Mouse (Mus musculus): ENCODE data around the gene Ntmt1. TPM values are rescaled to one million over a fixed set of nuclear protein-coding genes. Genes with fewer than 3 reads are reported as not detected.

Ntmt1 gene
- polyA plus RNA-seq, 1 experiment from 2014 or later = 101 TPM

DNA sequence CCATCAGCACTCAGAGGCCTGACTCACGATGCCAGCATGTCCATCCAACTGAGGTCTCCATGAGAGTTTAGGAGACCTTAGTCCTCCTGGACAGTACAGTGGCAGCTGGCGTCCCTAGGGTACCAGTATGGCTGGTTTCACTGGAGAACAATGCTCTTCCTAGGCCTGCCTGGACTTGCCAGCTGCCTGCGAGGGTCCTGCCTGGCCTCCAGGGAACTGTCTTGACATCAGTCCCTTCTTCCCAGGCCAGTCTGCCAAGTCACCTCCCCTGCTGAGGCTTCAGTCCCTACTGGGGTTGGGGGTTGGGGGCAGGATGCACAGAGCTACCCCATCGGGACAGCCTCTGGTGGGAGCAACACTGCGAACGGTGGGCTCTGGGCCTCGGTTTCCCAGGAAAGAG is 15.6 kb upstream of the Ntmt1 start:
- H3K27me3 ChIP-seq = no peaks in the 10 kb centered on the region
- ATAC-seq (ENCODE audit: low FRiP score) = no peak
- H3K4me2 ChIP-seq = no peak overlapping the region
- H3K36me3 ChIP-seq (replicated peaks) = no peaks in the 10 kb centered on the region
- H3K4me3 ChIP-seq (replicated peaks) = no peak overlapping the region
- H3K4me1 ChIP-seq = peaks cover 36% of the 10 kb centered on the region
- H3K9me3 ChIP-seq = no peaks in the 10 kb centered on the region
- H3K27ac ChIP-seq = no peak overlapping the region; the same call in 1 of the 2 replicates
- WGBS = 89% methylated on average over 7 of the region's 7 CpGs
- no peak overlapping the region for H3K9ac ChIP-seq

DNA sequence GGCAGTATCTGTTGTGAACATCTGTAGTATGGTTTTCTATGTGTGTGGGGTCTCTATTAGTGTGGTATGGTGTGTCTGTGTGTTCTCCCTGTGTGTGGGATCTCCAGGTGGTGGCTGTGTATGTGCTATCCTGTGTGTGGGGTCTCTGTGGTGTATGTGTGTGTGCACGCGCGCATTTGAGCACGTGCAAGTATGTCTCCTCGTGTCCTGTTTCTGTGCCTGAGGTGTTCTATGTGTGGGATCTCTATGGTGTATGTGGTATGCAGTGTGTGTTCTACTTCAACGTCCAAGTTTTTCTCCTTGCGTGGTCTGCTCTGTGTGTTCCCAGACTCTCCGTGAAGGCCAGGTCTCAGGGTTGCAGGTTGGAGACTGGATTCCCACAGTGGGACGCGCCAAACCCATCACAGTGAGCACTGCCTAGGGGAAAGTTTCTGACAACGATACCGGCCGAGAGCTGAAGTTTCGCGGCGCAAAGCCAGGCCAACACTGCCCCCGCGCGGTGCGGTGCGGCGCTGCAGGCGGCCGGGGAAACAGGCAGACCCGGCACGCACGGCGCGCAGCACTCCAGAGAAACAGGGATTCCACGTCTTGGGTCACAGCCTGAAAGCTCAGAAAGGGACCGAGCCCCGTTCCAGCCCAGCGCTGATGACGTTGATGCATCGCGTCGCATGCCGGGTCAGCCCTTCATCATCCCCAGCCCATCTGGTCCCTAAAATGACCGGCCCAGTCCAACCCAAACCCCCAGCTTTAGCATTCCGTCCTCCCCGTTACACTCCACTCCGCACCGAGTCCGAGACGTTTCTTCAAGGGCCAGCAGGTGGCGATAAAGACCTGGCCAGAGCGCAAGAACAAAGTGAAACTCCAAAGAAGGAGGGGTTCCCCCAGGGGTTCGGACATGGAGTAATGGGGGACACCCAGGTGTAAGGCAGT is 13.2 kb upstream of the Ntmt1 start:
- peaks cover 5% of the 10 kb centered on the region for H3K27me3 ChIP-seq
- no peaks in the 10 kb centered on the region for H3K36me3 ChIP-seq (replicated peaks)
- peak overlapping the region; percentile 67 for H3K4me2 ChIP-seq
- peaks cover 32% of the 10 kb centered on the region for H3K4me1 ChIP-seq
- 6% methylated on average over 48 of the region's 48 CpGs for WGBS
- ATAC-seq (ENCODE audit: low FRiP score) = peak; percentile 76
- no peaks in the 10 kb centered on the region for H3K9me3 ChIP-seq
- peak overlapping the region; percentile 84 for H3K27ac ChIP-seq
- peak overlapping the region; percentile 40 for H3K4me3 ChIP-seq (replicated peaks)
- peak overlapping the region; percentile 61 for H3K9ac ChIP-seq

DNA sequence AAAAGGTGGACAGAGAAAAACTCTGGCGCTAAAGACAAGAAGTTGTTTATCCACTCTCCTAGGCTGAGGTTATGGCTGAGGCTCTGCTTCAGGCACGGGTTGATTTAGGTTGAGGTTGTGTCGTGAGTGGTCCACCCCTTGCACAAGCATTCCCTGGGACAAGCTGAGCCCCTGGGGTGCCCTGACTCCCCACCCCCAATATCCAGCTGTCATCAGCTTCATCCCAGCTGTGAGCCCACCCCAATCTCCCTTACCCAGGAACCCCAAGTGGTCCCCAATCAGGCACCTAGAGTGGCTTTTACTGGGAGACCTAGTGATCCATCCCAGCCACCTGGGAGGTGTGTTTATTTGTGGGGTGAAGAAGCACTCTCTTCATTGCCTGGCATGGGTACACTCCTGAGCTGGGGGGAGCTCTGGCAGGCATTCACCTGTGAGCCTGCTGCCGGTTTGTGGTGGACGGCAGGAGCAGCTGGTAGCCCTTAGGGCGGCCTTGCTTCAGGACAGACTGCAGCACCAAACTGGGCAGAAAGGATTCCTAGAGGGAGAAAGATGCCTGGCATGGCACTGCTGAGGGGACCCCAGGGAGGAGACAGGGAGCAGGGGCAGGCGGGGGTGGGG is 12.2 kb upstream of the Ntmt1 start:
- no peaks in the 10 kb centered on the region for H3K9me3 ChIP-seq
- no peak for ATAC-seq (ENCODE audit: low FRiP score)
- peak overlapping the region; percentile 40; the same call in 1 of the 2 replicates for H3K4me3 ChIP-seq (replicated peaks)
- peaks cover 40% of the 10 kb centered on the region for H3K4me1 ChIP-seq
- peak overlapping the region; percentile 84 for H3K27ac ChIP-seq
- H3K27me3 ChIP-seq = peaks cover 15% of the 10 kb centered on the region
- WGBS = 68% methylated on average over 7 of the region's 7 CpGs
- H3K36me3 ChIP-seq (replicated peaks) = no peaks in the 10 kb centered on the region
- H3K9ac ChIP-seq = no peak overlapping the region; the same call in 1 of the 2 replicates
- peak overlapping the region; percentile 67 for H3K4me2 ChIP-seq

DNA sequence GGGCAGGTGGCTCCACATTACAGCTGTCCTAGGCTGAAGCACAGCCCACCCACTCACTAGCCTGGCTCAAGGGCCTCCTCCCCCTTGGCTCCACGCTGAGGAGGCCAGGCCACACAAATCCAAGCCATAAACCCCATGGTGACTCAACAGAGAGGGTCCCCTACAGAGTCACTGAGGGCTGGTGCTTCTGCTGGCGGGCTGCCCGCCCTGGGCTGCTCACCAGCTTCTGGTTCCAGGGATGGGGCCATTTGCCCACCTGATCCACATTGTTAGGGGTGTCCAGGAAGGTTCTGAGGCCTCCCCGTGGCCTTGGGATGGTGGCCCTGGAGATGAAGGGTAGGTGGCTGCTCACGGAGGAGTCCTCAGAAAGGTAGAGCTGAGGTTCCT is 11.7 kb upstream of the Ntmt1 start:
- Histone ChIP-seq H3K4me1 (peaks cover 45% of the 10 kb centered on the region), H3K4me3 (replicated peaks) (peak overlapping the region; percentile 21; the same call in 1 of the 2 replicates), H3K36me3 (replicated peaks) (no peaks in the 10 kb centered on the region), H3K9ac (peak overlapping the region; percentile 34), H3K4me2 (peak overlapping the region; percentile 47), H3K27ac (peak overlapping the region; percentile 82), H3K9me3 (no peaks in the 10 kb centered on the region), H3K27me3 (peaks cover 20% of the 10 kb centered on the region)
- no peak for ATAC-seq (ENCODE audit: low FRiP score)
- WGBS = 60% methylated on average over 4 of the region's 5 CpGs

DNA sequence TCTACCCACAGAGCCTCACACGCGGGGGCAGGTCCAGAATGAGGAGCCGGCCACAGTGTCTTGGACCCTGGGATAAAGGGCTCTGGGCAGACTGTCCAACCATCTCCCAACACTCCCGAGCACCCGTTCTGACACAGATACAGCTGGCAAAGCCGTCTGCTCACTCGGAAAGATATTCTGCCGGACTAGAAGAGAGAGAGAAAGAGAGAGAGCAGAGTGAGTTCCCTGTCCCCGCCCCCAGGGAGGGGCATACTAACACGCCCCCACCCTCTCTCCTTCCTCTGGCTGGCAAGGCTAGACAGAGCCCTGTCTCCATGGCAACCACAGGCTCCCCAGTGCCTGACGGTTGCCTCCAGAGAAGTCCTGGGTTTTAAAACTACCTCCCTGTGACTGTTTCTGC is 11.2 kb upstream of the Ntmt1 start:
- Histone ChIP-seq H3K36me3 (replicated peaks) (no peaks in the 10 kb centered on the region), H3K4me2 (peak overlapping the region; percentile 47), H3K9ac (peak overlapping the region; percentile 34; the same call in 1 of the 2 replicates), H3K27ac (peak overlapping the region; percentile 82), H3K4me3 (replicated peaks) (peak overlapping the region; percentile 21), H3K4me1 (peaks cover 50% of the 10 kb centered on the region), H3K9me3 (no peaks in the 10 kb centered on the region), H3K27me3 (peaks cover 25% of the 10 kb centered on the region)
- peak; percentile 84 for ATAC-seq (ENCODE audit: low FRiP score)
- 10% methylated on average over 11 of the region's 11 CpGs for WGBS

DNA sequence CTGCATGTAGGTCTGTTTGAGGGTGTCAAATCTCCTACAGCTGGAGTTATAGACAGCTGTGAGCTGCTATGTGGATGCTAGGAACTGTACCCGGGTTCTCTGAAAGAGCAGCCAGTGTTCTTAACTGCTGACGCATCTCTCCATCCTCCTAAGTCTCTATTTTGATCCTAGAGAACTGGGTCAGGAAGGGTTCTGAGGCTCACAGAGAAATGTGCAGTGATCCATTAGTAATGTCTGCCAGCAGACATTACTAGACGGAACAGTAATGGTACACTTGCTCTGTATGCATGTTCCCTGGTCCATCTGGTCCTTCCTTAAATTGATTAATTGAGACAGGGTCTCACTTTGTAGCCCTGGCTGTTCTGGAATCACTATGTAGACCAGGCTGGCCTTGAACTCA is 8.2 kb upstream of the Ntmt1 start:
- no peak overlapping the region for H3K27ac ChIP-seq
- WGBS = 81% methylated on average over 3 of the region's 3 CpGs
- H3K4me2 ChIP-seq = no peak overlapping the region
- H3K4me3 ChIP-seq (replicated peaks) = no peak overlapping the region
- H3K9me3 ChIP-seq = no peaks in the 10 kb centered on the region
- H3K4me1 ChIP-seq = peaks cover 52% of the 10 kb centered on the region
- no peaks in the 10 kb centered on the region for H3K36me3 ChIP-seq (replicated peaks)
- H3K27me3 ChIP-seq = peaks cover 47% of the 10 kb centered on the region
- H3K9ac ChIP-seq = no peak overlapping the region
- no peak for ATAC-seq (ENCODE audit: low FRiP score)

DNA sequence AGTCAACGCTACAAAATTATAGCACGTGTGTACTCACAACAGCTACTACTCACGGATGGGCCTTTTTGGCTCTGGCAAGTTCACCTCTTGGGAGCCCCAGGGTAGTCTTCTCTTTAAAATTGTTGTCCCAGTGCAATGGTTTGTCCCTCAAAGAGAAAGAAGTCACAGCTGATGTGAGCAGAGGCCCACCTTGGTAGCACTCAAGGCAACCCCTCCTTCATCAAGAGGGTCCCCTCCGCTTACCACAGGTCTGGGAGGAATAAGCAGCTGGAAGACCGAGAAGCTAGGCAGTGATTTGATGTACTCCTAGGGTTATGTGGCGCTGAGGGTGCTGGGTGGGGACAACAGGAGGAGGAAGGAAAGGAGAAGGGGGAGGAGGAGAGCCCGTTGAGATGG is 7.0 kb upstream of the Ntmt1 start:
- H3K9ac ChIP-seq = peak overlapping the region; percentile 68; the same call in 1 of the 2 replicates

DNA sequence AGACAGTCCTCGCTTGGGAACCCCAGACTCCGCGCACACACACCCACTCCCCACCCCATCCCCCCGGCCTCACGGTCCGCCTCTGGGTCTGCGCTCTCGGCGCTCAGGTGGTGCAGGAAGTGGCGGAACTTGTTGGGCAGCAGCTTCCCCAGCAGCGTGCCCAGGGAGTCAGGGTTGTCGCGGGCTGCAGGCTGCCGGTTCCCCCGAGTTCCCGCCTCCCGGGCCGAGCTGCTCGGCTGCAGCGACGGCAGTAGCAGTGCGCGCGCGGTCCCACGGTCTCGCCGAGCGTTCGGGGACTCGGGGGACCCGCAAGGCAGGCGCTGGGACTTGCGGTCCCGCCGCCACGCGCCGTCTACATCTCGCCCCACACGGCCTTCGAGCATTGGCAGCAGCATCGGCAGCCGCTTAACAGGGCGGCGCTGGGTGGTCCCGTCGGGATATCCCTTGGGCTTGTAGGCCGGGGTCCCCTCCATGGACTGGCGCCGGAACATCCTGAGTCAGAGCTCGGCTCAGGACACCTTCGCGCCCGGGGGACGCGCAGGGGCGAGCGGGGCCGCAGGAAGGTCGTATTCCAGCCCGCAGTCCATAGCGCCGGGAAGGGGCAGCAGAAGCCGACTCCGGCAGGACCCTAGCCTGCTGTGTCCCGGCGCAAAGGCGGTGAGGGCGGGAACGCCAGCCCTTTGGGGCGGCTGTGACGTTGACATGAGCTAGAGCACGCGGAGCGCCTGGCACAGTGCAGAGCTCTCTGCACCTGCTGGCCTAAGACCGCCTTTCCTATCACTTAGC is 6.4 kb upstream of the Ntmt1 start:
- Histone ChIP-seq H3K4me3 (replicated peaks) (peak overlapping the region; percentile 51), H3K9ac (peak overlapping the region; percentile 68), H3K27me3 (peaks cover 47% of the 10 kb centered on the region), H3K27ac (no peak overlapping the region), H3K36me3 (replicated peaks) (no peaks in the 10 kb centered on the region), H3K4me1 (peaks cover 35% of the 10 kb centered on the region), H3K4me2 (peak overlapping the region; percentile 93), H3K9me3 (no peaks in the 10 kb centered on the region)
- WGBS = under 1% methylated on average over 70 of the region's 77 CpGs
- ATAC-seq (ENCODE audit: low FRiP score) = peak; percentile 63; the same call in 1 of the 2 replicates

More for the DNA sequence above, 7.0 kb upstream of the Ntmt1 start:
- peaks cover 41% of the 10 kb centered on the region for H3K4me1 ChIP-seq
- H3K9me3 ChIP-seq = no peaks in the 10 kb centered on the region
- peaks cover 47% of the 10 kb centered on the region for H3K27me3 ChIP-seq
- H3K36me3 ChIP-seq (replicated peaks) = no peaks in the 10 kb centered on the region
- H3K4me3 ChIP-seq (replicated peaks) = peak overlapping the region; percentile 51
- 36% methylated on average over 7 of the region's 7 CpGs for WGBS
- H3K27ac ChIP-seq = no peak overlapping the region
- peak overlapping the region; percentile 93 for H3K4me2 ChIP-seq
- ATAC-seq (ENCODE audit: low FRiP score) = no peak

DNA sequence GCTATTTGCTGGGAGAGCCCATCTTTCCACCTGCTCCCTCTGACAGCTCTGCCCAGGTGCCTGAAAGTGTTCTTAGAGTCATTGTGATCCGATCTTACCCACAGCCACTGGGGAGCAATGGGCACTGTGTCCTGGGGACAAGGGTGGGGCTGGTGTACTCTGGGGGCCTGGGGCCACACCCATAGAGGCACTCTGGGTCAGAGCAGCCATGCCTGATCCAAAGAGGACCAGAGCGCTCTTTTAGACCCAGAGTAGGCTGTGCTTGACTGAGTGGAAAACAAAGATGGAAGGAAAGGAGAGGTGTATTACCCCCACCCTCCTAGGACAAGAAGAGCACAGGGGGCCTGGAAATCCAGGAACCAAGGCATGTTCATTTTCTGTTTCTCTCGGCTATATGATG is 4.0 kb upstream of the Ntmt1 start, which contains the start of gene 1700001O22Rik:
1700001O22Rik (minus strand) TSS at position 58 of the 400 bp plus-strand sequence.
- Histone ChIP-seq H3K27ac (no peak within 1 kb of the TSS), H3K4me2 (no peak within 1 kb of the TSS), H3K4me1 (peaks cover 31% of the 10 kb centered on the region), H3K4me3 (replicated peaks) (no peak within 1 kb of the TSS), H3K36me3 (replicated peaks) (no peaks in the 10 kb centered on the region), H3K9me3 (no peaks in the 10 kb centered on the region), H3K9ac (no peak within 1 kb of the TSS), H3K27me3 (peaks cover 44% of the 10 kb centered on the region)
- ATAC-seq (ENCODE audit: low FRiP score) = no peak
- 91% methylated on average over 3 of the region's 3 CpGs for WGBS

DNA sequence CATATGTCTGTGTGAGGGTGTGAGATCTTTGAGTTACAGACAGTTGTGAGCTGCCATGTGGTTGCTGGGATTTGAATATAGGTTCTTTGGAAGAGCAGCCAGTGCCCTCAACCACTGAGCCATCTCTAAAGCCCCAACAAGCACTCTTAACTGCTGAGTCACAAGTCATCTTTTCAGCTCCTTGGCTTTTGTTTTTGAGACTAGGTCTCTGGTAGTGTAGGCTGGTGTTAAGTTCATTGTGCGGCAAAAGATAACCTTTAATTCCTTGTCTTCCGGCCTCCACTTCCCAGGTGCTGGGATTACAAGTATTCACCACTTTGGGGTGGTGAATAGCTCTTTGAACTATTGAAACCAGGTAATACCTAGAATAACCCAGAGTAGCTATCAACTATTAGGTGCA is 1.6 kb upstream of the Ntmt1 start:
- no peak for ATAC-seq (ENCODE audit: low FRiP score)
- Histone ChIP-seq H3K4me3 (replicated peaks) (no peak overlapping the region), H3K9me3 (no peaks in the 10 kb centered on the region), H3K27me3 (peaks cover 26% of the 10 kb centered on the region), H3K9ac (no peak overlapping the region), H3K36me3 (replicated peaks) (0 out of 2 replicates have a peak, but pooled peaks cover 4% of the 10 kb centered on the region), H3K4me1 (peaks cover 38% of the 10 kb centered on the region), H3K4me2 (no peak overlapping the region), H3K27ac (no peak overlapping the region)
- WGBS = 98% methylated on average over 2 of the region's 2 CpGs

DNA sequence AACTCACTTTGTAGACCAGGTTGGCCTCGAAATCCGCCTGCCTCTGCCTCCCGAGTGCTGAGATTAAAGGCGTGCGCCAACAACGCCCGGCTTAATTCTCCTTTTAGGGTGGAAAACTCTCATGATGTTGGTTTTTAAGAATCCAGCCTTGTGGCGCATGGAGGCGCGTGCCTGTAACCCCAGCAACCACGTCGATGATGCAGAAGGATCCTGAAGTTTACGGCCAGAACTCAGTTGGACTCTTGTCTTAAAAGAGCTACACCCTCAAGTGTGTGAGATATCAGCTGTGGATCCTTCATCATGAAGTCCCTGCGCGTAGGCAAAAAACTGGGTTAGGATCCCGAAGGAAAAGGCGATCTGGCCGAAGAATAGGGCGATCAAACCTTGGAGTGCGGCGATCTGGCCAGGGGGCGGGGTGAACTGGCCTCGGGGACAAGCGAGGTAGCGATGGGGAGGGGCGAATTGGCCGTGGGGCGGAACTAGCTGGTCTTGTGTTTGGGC is 429 bp upstream of the Ntmt1 start:
- H3K36me3 ChIP-seq (replicated peaks) = peaks cover 9% of the 10 kb centered on the region
- peak overlapping the region; percentile 90 for H3K9ac ChIP-seq
- H3K9me3 ChIP-seq = no peaks in the 10 kb centered on the region
- H3K27ac ChIP-seq = peak overlapping the region; percentile 79
- peak overlapping the region; percentile 95 for H3K4me2 ChIP-seq
- peak overlapping the region; percentile 82 for H3K4me3 ChIP-seq (replicated peaks)
- ATAC-seq (ENCODE audit: low FRiP score) = no peak; the same call in 1 of the 2 replicates
- H3K27me3 ChIP-seq = peaks cover 14% of the 10 kb centered on the region
- WGBS = 6% methylated on average over 28 of the region's 28 CpGs
- peaks cover 30% of the 10 kb centered on the region for H3K4me1 ChIP-seq

Data from forebrain, embryonic 12.5 days (tissue).